Mouse (Mus musculus) right cerebral cortex, postnatal 36 days (tissue): Measurements from ENCODE around the gene Dtx4.
"Not testable (repeated sequence)": the region's sequence is repeated elsewhere in the genome, so short reads cannot be mapped to it uniquely, and the experiment has no call there.

ENCODE experiments used
- DNase-seq, 2 experiments: peaks; one replicate each; pipeline ENCODE4 v3.0.0; 2022; ENCODE audit warnings: low spot score in 2 of 2, mixed read lengths in 1 of 2

Dtx4 gene

DNA sequence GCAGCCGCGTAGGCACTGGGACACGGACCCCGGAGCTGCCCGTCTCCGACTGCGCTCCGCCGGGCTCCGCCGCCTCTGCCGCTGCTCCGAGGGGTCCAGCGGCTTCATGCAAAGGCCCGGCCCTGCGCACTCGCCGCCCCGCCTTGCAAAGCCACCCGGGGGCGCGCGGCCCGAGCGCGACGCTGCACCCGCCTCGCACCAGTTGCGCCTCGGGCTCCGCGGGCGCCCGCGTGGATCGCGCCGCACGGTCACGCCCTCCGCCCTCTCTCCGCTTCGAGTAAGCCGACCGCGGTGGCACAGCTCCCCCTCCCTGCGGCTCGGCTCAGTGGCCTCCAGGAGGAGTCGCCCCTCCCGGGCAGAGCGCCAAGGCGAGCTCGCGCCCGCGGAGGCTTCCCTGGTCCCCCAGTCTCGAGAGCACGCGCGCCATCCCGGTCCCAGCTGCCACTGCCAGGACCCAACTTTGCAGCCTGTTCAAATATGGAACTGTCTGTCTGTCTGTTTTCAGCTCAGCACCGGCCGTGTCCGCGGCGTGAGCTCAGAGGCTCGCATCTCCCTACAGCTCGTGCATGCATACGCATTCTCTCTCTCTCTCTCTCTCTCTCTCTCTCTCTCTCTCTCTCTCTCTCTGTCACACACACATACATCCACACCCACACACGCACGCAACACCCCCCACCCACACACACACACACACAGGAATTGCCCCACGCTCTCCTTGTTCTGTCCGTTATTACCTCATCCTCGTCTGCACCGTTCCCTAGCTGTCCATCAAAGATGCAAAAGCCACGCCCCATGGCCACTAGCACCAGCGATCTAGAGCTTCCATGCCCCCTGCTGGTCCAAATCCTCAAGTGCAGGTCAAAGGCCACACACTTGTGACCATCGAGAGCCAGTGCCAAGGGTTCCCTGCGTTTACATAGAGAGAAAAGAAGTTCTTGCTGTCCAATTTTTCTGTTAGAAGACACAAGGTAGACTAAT, at the start of gene Dtx4:
Gene Dtx4 (minus strand): TSS at position 85 of the 978 bp plus-strand sequence.
- peak; percentile 90 to 92 for DNase-seq

- DNase-seq: no peak
These were observed 49.0 kb upstream of the Dtx4 start for GRCm38 (mm10) chr19:12550005-12550942.

- no peak for DNase-seq
These were observed 47.9 kb upstream of the Dtx4 start for GRCm38 (mm10) chr19:12549166-12549565.

DNA sequence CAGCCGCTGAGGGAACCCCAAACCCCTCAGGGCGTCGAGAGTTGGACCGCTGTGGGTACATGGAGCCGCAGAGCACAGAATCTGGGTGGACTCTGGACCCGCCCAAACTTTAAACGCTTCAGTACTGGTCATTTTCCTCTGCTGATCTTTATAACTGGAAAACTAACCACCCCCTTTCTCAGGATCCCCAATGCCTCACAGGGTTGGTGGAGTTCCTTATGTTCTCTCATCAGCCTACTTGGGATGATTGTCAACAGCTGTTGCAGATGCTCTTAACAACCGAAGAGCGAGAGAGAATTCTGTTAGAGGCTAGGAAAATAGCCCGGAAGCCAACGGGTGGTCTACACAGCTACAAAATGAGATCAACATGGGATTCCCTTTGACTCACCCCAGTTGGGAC, 44.2 kb upstream of the Dtx4 start, which contains the start of gene Fam111a:
Gene Fam111a (plus strand): TSS at position 301 of the 400 bp plus-strand sequence.
- not testable (repeated sequence) for DNase-seq

DNA sequence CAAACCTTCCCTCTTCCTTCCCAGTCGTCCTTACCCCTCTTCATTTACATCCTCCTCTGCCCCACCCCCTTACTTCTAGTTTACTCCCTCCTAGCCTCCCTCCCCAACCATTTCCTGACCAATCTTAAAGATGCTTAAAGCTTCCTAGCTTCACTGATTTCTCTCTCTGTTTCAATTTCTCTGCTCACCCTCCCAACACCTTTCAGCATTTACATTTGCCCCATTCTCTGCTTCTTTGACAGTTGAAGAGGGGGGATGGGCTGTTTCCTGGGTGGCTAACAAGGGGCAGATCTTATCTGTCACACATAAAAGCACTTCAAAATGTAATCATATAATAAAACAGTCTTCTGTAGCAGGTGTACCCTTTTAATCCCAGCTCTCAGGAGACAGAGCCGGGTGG, 40.4 kb upstream of the Dtx4 start:
- DNase-seq: no peak

DNA sequence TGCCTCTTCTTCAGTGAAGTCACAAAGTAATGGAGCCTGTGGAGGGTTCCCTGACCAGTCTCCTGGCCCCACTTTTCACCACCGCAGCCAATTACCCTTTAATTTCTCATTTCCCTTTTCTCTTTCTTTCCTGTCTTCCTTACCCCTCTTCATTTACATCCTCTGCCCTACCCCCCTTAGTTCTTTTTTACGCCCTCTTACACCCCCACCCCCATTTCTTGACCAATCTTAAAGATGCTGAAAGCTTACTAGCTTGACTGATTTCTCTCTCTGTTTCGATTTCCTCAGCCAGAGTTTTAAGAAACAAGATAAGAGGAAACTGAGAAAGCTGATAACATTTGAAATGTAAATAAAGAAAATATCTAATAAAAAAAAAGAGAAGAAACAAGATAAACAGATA, 39.5 kb upstream of the Dtx4 start:
- no peak for DNase-seq

DNA sequence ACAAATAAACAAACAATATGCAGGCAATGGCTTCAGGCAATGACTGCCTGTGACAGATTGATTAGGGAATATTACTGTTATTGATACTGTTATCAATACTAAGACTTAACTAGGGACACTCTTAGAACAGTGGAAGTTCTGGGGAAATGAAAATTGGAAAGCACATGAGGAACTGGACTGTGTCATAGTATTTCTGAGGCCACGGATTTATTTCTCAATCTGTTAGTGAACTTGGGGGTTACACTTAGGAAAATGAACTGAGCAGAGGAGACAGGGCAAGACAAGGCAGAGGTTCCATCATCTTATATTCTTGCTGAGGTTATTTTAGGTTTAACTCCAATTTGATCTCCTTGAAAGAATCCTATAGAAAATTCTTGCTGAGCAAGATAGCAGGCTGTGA, 38.7 kb upstream of the Dtx4 start:
- no peak for DNase-seq

DNA sequence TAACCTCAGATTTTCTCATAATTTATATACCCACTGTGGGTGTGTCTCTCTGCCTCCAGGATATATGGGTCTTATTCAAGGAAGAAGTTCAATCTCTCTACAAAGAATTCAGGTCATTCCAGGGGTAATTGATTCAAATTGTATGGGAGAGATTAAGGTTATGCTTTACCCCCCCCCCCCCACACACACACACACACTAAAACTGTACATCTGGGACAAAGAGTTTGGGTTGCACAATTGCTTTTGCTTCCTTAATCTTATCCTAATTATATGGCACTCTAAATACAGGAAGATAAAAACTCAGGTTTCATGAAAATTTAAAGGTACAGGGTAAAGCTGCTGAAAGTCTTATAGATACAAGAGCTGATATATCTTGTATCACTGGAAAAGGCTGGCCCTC, 35.9 kb upstream of the Dtx4 start:
- DNase-seq: no peak

DNA sequence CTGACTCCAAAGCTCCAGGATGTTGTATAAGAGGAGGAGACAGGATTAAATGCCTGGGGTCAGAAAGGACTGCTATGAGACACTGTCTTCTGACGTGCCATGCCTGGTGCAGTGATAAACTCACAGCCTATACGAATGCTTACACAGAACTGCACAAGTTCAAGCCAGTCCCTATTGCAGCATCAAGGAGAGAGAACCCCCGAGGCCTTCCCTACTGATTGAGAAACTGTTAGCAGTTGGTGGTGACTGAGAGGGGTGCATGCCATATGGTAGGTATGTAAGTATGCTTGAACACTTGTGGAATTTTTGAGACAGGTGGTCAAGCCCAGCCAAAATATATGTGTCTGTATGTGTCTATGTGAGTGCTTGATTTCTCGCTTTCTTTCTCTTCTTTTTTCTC, 22.1 kb upstream of the Dtx4 start:
- DNase-seq: no peak

DNA sequence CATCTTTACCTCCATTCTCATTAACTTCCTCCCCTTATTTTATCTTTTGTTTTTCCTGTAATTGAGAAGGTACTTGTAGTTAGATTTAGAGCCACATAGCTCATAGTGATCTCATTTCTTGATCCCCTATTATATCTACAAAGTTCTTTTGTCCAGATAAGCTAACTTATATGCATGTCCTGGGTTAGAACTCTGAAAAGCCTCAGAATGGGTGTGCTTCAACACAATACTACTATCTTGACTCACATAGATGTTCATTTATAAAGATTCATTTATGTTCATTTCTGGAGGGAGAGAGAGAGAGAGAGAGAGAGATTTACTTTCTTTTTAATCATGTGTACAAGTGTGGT, 17.3 kb upstream of the Dtx4 start:
- DNase-seq: no peak

GRCm38 (mm10) chr19:12517671-12518540, 16.7 kb upstream of the Dtx4 start:
- DNase-seq: peak; percentile 42 to 51

DNA sequence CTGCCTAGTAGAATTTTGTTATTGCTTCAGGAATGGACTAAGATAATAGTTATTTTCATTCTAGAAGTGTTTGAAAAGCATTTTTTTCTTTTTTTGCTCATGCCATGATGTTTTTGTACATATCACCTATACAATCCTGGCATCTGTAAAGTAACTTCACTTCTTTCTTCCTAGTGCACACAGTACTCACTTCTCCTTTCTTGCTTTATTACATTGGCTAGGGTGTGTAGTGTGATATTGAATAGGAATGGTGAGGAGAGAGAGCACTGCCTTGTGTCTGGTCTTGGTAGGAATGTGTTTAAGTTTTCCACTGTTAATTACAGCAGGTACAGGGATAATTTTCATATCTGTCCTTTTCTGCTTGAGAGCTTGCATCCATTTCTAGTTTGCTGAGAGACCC, 13.4 kb upstream of the Dtx4 start:
- DNase-seq: no peak

GRCm38 (mm10) chr19:12502756-12503155, 1.5 kb upstream of the Dtx4 start:
- no peak for DNase-seq

DNA sequence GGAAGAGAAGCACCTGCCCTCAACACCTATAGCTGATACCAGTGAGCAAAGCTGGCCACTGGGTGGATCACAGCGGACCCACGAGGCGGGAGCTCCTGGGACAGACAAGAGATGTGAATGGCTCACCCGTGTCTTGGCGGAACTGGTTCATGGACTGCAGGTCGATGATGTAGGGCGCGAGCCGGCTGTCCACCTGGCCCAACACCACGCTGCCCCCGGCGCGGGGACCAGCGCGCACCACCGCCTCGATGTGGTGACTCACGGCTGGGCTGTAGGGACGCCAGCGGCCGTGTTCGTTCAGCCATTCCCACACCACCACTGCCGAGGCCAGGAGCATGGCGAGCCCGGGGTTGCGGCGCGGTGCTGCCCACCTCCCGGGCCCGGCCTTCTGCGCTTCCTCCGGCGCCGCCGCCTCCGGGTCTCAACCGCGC, 358 bp downstream of the Dtx4 start:
- peak; percentile 44 to 48 for DNase-seq

DNA sequence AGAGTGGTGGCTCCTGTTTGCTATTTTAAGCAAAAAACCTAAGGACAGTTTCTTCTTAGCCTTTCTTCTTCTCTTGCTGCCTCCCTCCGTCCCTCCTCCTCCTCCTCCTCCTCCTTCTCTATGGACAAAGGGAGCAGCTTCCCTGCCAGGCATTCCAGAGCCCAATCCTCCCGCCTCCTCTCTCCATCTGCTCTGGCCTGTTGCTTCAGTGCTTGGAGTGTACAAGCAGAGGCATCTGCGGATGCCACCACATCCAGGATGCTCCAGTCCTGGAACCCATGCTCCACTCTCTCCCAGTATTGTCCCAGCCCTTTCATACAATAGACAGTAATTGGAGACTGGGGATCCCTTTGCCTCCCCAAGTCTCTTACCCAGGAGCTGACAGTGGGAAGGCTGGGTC, 1.1 kb downstream of the Dtx4 start:
- DNase-seq: peak; percentile 71 to 85

GRCm38 (mm10) chr19:12499485-12499884, 1.8 kb downstream of the Dtx4 start:
- DNase-seq: no peak

- DNase-seq: no peak
These were observed 2.3 kb downstream of the Dtx4 start for GRCm38 (mm10) chr19:12498941-12499340.

GRCm38 (mm10) chr19:12498321-12498720, 2.9 kb downstream of the Dtx4 start:
- no peak for DNase-seq

GRCm38 (mm10) chr19:12497909-12498308, 3.3 kb downstream of the Dtx4 start:
- DNase-seq: no peak

DNA sequence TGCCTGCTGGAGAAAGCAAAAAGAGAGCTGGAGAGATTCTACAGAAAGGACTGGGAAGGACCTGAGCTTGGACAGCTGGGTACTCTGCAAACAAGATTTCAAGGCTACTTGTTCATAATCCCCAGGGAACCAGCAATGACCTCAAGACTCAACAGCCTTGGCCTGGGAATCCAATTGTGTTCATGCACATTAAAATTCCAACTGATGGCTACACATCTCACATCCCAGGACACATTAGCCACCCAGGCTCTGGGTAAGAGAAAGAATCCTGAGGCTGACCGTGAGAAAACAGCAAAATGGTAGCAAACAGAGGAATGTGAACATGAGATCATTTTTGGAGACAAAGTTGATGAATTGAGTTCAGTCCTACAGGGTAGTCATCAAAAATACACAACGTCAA, 5.0 kb downstream of the Dtx4 start:
- no peak for DNase-seq

DNA sequence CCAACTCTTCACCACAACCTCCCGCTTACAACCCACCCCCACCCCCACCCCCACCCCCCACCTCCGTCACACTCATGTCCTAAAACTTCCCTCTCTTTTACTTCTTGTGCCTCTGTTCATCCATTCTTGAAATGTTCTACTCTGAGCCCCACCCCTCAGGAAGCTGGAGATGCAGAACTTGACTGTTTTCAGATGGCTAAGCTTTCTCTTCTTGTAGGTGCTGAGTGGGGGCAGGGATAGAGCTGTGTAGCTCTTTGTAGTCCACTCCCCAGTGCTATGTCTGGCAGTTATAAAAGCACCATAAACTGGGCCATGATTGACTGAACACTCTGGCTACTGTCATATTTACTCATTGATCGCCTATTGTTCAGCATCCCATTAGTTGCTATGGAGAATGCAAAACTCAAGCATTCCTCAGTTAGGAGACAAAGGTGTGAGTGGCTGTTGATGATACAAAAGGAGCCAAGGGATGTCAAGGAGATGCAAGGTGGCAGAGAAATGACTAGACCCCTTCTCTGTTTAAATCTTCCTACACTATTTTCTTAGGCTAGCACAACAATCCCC, 6.2 kb downstream of the Dtx4 start:
- DNase-seq: no peak
